Mouse (Mus musculus) heart, postnatal 36 days (tissue): ENCODE measurements around the gene Myl6b. TPM values are rescaled to one million over a fixed set of nuclear protein-coding genes. Genes with fewer than 3 reads are reported as not detected.
"Not testable (repeated sequence)": the region's sequence is repeated elsewhere in the genome, so short reads cannot be mapped to it uniquely, and the experiment has no call there.

Experiments
- DNase-seq, 2 experiments: peaks; one replicate each; pipeline ENCODE4 v3.0.0; 2021 to 2022
- intact Hi-C: fragments of 180-260 bp; cut with DNase I; formaldehyde crosslinking; loops from one replicate; pipeline ENCODE4 v1.15.1; 2025
- total RNA-seq, 2 experiments: library from RNA; stranded (reverse); gene quantifications; 2 replicates each; pipeline ENCODE4 v1.2.3; 2021

Myl6b gene
- total RNA-seq, 2 experiments from 2014 or later: 2.8 to 3.2 TPM

DNA sequence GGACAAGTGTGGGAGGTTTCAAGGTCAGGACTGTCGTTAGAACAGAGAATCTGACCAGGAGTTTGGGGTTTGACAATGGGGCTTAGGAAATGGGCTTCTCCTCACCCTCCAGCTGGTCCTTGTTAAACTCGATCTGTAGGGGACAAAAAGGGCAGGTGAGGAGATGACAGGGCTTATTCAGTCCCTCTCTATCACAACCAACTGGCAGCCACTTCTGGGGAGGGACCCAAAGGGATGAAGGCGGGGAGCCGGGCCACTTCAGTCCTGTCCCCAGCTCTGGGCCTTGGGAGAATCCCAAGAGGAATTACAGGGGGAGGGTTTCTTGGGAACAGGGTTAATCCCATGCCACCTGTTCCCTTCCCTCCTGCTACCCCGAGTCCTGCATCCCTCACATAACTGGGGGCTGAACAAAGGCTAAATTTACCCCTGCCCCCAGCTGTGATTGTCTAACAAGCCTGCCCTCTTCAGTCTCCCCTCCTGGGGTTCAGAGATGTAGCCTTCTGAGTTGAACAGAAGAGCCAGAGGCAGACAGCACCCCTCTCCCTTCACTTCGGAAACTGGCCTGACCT, 1.9 kb downstream of the Myl6b start:
- no peak for DNase-seq
- intact Hi-C loops: no loop called here

DNA sequence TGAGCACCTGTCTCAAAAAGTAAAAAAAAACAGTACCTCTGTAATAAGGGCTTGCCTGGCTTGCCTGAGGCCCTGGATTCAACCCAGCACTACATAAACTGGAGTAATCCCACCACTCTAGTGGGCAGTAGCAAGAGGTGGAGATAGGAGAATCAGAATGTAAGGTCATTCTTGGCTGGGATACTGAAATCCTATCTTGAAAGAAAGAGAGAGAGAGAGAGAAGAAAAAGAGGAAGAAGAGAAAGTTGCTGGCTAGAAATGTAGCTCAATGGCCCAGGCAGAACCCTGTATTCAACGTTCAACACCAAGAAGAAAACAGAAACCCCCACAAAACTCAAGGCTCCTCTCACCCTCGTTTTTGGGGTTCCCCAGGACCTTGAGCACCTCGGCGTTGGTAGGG, 2.6 kb downstream of the Myl6b start:
- DNase-seq: no peak
- intact Hi-C loops: no loop called here

DNA sequence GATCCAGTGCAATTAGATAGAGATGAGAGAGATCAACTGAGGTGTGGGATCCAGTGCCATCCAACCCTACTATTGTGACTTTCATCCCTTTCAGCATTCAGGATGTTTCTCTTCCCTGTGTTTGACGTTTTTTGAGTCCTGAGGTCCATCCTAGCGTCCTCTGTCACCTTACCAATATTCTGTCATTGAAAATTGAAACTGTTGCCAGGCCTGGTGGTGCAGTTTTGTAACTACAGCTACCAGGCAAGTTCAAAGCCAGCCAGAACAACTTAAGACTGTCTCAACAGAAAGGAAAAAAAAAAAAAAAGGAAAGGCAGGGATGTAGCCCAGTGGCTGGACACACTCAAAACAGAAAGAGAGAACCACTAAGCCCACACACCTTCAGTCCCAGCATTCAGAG, 3.2 kb downstream of the Myl6b start:
- intact Hi-C loops: no loop called here
- DNase-seq: no peak

DNA sequence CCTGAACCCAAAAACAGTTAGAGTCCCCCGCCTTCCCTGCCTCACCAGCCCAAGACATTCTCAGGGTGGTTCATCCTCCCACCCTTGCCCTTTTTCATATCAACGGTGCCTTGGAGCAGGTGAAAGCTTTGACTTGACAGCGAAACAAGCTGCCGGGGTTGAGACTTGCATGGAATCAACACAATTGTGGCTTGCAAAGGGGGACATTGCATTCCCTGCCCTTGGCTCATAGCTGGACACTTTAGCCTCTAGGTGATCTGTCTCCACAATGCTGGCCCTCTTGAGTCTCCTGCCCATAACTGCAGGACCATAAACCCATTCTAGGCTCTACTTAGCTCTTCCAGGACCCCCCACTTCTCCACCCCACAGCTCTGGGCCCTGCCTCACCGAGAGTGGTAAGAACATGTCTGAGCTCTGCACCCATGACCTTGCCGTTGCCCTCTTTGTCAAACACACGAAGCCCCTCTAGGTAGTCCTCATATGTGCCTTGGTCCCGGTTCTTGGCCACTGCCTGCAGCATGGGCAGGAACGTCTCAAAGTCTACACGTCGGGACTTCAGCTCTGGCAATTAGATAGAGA, 3.7 kb downstream of the Myl6b start:
- intact Hi-C loops: loop anchor here (5.0 kb wide), 1 partner anchor 33 kb away; the partner anchor contains the start of gene Esyt1

DNA sequence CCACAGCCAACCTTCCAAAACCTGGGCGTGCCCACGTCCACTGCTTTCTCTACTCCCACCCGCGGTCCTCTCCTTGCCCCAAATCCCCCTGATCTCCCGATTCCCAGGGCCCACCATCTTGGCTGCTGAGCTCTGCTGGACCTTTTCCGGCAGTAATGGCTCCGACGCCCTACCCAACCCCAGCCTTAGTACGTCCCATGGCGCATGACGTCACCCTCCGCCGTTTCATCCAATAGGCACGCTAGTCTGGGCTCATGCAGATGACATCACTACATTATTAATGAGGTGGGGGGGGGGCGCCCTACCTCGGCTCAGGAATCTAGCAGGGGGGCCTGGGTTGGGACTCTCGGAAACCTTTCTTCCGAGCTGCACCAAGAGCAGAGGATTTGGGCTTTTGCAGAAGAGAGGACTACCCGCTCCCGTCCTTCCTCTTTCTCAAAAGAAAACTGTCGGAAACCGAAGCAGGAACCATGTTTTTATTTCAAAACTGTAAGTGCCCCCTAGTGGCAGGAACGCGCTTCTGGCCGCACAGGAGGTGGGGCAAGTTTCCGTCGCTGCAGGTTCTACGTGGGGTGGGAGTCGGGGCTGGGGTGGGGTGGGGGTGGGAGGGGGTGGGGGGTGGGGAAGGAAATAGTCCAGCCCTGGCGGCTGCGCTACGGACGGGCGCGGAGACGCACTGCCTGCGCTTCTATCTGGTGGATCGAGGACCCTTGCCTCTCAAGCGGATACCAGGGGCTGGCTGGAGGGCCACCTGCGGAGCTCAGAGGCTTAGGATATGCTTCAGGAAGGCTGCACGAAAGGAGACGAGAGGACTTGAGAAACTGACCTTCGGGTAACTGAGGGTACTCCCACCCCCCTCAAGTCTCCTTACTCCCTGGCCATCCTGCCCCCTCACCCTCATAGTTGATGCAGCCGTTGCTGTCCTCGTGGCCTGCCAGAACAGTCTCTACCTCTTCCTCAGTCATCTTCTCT, 4.5 kb downstream of the Myl6b start, which contains the start of gene Myl6:
Myl6 (minus strand) TSS at position 451 of the 972 bp plus-strand sequence.
- intact Hi-C loops: loop anchor here (5.0 kb wide), 1 partner anchor 33 kb away; the partner anchor contains the start of gene Esyt1
- peak; percentile 95 to 97 for DNase-seq

More for the DNA sequence above, 3.7 kb downstream of the Myl6b start:
- DNase-seq: no peak

DNA sequence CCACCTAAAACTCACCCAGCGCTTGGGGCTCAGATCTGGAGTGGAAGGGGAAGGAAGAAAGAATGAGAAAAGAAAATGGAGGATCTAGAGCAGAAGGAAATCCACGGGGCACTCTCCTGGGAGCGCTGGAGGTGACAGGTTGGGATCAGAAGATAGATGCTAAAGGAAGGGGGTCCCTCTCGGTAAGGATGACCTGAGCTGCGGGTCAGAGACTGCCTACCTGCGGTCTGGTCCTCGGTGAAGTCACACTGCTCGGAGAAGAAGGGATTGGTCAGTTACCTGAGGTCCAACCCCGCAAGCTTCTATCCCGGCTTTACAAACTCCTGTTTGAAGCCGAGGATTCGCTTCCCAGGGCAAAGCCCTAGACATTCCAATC, 5.2 kb downstream of the Myl6b start:
- intact Hi-C loops: loop anchor here (5.0 kb wide), 1 partner anchor 34 kb away; the partner anchor contains the start of gene Esyt1
- DNase-seq: no peak

DNA sequence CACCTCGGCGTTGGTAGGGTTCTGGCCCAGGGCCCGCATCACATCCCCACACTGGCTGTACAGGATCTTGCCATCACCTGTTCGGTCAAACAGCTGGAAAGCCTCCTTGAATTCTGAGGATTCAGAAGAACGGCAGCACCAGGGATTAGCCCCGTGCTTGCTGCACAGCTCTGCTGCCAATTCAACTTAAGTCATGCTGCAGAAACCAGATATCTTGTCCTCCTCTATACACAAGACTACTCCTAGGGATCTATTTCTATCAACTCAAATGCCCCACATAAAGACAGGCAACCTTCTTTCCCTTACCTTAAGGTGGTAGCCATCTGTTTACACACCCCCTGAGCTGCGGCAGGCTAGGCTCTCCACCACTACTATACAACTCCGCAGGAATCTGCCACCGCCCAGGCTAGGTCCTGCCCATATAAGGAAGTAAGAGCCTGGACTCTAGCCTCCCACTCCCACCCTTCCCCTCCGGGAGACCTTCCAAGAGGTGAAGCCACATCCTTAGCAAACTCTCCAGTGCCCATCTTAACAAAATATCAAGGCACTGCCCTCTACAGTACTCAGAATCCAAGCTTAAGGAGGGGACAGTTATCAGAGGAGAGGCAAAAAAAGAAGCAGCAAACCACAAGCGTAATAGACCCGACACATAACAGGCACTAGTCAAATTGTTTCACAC, 5.7 kb downstream of the Myl6b start:
- DNase-seq: peak; percentile 68 to 76
- intact Hi-C loops: loop anchor here (5.0 kb wide), 1 partner anchor 35 kb away; the partner anchor contains the start of gene Esyt1

DNA sequence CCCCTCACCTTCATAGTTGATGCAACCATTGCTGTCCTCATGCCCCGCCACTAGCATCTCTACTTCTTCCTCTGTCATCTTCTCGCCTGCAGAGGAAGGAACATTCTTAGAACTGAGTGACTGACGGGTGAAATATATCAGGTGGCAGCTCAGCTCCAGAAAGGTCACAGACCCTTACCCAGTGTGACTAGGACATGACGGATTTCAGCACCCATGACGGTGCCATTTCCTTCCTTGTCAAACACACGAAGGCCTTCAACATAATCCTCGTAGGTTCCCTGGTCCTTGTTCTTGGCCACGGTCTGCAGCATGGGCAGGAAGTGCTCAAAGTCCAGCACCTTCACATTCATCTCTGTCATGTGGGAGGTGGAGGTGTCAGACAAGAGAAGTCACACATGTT, 6.4 kb downstream of the Myl6b start:
- DNase-seq: not testable (repeated sequence)
- intact Hi-C loops: loop anchor here (5.0 kb wide), 1 partner anchor 35 kb away; the partner anchor contains the start of gene Esyt1

DNA sequence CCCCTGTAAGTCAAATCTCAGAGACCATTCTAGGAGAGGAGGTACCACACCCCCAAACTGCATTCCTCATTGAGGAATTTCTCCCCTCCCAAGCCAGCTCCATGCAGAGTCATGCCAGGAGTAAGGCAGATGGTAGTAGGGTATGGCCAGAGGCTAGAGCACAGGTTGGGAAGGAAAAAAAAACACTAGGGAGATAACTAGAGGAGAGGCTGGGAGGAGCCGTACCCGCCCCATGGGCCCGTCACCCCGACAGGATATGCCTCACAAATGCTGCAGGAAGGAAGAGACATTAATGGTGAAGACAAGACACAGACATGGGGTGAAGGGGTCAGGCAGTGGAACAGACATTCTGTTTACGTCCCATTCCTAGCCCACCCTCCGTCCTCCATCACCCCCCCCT, 7.0 kb downstream of the Myl6b start:
- intact Hi-C loops: loop anchor here (2.0 to 5.0 kb wide), 2 partner anchors 33 to 36 kb away; partner anchors contain the start of genes Esyt1 and Smarcc2
- DNase-seq: no peak

DNA sequence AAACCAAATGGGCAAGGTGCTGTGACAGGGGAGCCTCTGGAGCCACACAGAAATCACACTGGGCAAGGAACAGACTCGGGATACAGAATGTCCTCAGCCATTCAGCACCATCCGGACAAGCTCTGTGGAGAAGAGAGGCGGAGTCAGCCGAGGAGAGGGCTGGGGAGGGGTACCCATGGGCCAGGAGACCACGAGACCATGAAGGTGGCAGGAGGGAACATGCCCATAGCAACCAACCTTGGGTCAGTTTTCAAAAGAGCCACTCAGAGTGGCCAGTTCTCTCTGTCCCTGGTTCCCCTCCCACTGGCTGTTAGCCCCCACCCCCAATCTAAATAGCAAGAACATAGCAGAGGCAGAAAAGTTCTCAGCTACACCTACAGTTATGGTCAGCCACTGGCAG, 7.6 kb downstream of the Myl6b start:
- intact Hi-C loops: loop anchor here (2.0 to 5.0 kb wide), 2 partner anchors 32 to 36 kb away; partner anchors contain the start of genes Esyt1 and Smarcc2

DNA sequence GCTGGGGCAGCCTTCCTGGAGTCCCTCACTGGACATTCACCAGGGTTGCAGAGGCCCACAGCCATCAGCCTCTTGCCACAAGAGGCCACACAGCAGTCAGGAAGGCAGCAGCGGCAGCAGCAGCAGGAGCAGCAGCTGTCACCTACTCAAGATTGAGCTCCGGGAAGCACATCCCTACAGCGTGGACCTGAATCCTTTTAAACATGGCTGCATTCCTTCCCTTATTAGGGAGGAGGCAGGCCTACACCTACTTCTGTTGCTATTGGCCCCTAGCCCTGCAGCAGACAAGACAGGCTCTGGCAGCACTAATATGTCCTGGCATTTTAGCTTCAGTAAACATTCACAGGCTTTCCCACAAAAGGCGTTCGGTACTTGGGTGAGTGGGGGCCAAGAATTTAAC, 8.3 kb downstream of the Myl6b start:
- peak in 1 of 2 experiments; percentile 38 for DNase-seq
- intact Hi-C loops: loop anchor here (2.0 to 5.0 kb wide), 2 partner anchors 31 to 37 kb away; partner anchors contain the start of genes Esyt1 and Smarcc2

More for the DNA sequence above, 7.6 kb downstream of the Myl6b start:
- no peak for DNase-seq

DNA sequence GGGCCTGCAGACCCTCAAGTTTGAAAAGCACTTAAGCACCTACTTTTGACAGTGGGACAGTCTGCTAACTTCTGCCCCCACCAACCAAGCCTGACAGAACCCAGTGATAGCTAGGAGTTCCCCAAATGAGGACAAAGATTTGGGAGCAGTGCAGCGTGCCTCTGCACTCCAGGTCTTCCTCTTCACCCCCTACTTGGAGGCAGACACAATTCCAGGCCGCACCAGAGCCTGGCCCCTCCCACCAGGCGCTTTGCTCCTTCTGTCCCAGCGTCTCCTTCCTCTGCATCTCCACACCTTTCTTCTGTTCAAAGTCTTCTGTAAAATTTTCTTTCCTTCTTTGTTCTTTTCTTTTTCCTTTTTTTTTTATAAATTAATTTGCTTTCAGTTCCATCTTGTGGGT, 8.7 kb downstream of the Myl6b start:
- no peak for DNase-seq
- intact Hi-C loops: loop anchor here (2.0 to 5.0 kb wide), 3 partner anchors 31 to 47 kb away; partner anchors contain the start of genes Esyt1 and Smarcc2

DNA sequence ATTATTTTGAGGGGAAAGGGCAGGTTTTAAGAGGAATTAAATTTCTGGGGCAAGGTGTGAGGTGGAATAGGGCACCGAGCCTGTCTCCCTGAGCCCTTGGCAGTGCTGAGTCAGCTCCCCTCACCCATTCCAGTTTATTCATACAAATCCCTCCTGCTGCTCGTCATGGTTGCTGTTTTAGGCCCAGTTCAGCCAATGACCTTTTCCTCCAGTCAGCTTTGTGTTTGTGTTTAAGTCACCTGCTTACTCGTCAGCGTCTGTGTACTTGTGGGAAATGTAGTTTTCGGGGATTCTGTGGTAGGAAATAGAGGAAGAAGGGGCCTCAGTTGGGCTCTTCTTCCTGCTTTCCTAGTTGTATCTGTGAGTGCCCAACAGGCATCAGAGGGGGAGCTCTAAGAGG, 9.1 kb downstream of the Myl6b start:
- intact Hi-C loops: loop anchor here (2.0 kb wide), 1 partner anchor 47 kb away; no protein-coding TSS in a partner anchor
- DNase-seq: no peak

DNA sequence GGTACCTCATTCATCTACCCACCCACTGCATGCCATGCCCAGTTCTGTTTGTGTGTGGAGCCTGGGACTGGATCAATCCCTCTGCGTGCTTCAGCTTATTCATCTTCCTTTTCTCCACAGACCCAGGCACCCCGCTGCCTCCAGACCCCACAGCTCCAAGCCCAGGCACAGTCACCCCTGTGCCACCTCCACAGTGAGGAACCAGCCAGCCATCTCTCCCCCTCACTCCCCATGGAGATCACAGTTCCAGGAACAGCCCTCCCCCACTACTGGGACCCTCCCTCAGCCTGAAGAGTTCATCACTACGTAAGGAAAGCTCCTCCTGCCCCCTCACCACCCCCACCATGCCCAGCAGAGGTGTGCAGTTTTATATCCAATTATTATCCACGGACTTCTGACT, 9.7 kb downstream of the Myl6b start:
- no peak for DNase-seq

DNA sequence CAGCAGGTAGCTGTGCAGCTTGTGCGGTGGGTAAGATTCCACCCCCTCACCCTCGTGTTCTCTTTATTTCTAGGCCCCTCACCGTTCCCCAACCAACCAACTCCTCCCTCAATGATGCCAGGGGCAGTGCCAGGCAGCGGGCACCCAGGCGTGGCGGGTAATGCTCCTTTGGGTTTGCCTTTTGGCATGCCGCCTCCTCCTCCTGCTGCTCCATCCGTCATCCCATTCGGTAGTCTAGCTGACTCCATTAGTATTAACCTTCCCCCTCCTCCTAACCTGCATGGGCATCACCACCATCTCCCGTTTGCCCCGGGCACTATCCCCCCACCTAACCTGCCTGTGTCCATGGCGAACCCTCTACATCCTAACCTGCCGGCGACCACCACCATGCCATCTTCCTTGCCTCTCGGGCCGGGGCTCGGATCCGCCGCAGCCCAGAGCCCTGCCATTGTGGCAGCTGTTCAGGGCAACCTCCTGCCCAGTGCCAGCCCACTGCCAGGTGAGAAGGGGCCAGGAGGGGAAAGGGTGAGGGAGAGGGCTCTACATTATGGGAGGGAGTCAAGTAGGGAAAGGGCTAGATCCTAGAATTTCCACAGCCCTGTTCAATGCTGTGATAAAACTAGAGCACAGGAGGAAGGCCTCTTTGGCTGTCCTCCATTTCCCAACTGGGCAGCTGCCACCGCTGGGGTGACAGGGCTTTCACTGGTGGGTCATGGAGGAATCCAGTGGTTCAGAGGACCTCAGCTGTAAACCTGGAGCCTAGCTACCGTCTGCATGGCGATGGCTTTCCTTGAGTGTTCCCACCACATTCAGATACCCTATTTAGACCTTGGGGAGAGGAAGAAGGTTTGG, 10.4 kb downstream of the Myl6b start:
- no peak for DNase-seq
- intact Hi-C loops: loop anchor here (2.0 kb wide), 1 partner anchor 49 kb away; no protein-coding TSS in a partner anchor

More for the DNA sequence above, 9.7 kb downstream of the Myl6b start:
- intact Hi-C loops: loop anchor here (2.0 kb wide), 1 partner anchor 48 kb away; no protein-coding TSS in a partner anchor

DNA sequence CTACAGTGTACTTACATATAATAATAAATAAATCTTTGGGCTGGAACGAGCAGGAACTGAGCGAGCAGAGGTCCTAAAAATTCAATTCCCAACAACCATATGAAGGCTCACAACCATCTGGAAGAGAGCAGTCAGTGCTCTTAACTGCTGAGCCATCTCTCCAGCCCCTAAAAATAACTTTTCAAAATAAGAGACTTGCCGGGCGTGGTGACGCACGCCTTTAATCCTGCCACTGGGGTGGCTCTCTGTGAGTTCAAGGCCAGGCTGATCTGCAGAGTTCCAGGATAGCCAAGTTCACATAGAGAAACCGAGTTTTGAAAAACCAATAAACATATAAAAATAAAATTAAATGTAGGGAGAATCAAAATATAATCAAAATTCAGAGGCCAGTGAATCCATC, 12.1 kb downstream of the Myl6b start:
- no peak for DNase-seq
- intact Hi-C loops: no loop called here

DNA sequence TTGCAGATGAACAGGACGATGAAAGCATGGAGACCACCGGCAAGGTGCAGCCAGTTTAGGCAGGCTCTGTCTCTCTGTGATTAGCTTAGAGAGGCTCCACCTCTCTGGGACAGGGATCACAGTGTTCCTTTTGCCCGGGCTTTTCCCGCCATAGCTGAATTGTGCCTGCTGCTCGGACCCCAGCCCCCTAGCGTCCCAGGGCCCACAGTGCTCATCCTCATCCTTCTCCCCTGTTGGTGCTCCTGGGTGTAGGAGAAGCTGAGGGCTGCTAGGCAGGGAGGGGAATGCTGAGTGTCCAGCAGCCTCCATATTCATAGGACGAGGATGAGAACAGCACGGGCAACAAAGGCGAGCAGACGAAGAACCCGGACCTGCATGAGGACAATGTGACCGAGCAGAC, 24.1 kb downstream of the Myl6b start:
- DNase-seq: no peak
- intact Hi-C loops: no loop called here

DNA sequence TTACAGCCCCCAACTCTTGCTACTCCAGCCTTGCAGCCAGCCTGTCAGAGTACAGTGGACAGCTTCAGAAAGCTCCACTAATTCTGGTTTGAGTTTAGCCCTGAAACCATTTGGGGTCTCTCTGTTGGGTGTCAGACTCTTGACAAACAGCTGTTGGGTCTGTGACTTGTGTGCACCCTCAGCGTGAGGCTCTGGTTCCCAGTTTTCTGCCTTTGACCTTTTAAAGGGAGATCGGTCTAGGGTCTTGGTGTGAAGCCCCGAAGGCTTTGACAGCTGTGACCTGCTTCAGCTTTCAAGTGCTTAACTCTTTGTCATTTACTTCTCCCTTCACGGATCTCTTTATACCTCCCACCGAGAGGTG, 38.2 kb downstream of the Myl6b start:
- no peak for DNase-seq
- intact Hi-C loops: no loop called here
